Mouse (Mus musculus): ENCODE measurements around the gene Olfr984.

Gene Olfr984

DNA sequence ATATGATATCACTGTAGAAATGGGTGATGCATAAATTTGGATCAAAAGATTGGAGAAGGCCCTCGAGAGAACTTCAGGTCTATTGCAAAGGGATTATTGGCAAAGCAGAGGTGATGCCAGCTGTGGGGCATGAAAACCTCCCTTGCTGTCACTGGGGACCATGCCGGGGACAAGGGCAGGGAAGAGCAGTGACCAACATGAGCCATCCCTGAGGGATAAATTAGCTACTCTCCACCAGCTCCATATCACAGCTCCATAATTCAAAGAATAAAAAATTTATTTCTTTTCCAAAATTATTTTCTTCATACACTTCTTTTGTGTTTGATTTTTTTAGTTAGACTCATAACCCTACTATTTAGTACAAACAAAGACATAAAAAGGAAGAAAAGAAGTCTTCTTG is at the start of gene Olfr984:
Gene Olfr984, minus strand, starts transcription at position 101 of the 400 bp plus-strand sequence.
- no peak for DNase-seq

GRCm38 (mm10) chr9:40155118-40155644 is 41.2 kb upstream of the Olfr984 start:
- no peak for DNase-seq

- DNase-seq = no peak
These were observed 27.5 kb upstream of the Olfr984 start for GRCm38 (mm10) chr9:40141544-40141943.

DNA sequence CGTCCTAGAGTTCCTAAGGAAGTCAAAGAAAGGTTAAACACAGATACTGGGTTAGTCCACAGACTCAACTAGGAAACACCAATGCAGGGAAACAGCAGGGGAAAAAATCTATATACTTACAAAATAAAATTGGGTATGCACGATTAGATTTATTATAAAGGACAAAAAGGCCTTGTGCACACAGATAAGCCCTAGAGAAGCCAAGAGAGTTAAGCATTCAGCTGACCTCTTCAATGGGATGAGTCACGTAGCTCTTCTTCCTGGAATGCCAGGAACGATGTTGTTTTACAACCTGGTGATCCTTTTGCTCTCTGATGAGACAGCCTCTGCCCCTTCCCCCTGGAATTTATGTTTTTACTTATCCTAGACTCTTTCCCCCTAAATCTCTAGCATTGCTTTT is 25.5 kb upstream of the Olfr984 start:
- no peak for DNase-seq

- no peak for DNase-seq
These were observed 23.1 kb upstream of the Olfr984 start for GRCm38 (mm10) chr9:40136987-40137688.

- DNase-seq = no peak
These were observed 16.6 kb upstream of the Olfr984 start for GRCm38 (mm10) chr9:40130556-40130955.

DNA sequence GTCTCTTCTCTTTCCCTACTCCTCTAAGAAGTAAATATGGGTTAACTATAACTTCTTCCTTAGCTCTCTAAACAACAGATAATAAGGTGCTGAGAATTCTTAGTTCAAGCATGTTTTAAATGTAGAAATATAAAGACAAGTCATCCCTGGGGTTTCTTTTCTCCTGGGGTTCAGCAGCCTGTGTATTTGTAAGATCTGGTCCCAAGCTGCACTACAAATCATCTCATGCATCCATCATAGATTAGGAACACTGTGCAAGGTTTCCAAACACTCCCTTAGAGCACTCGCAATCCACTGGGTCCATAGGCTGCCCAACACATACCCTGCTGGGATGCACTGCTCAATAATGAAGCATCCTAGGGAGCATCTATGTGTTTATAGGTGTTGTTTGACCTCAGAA is 16.1 kb upstream of the Olfr984 start, which contains the start of gene Olfr985:
Gene Olfr985, minus strand, starts transcription at position 101 of the 400 bp plus-strand sequence.
- DNase-seq = no peak

DNA sequence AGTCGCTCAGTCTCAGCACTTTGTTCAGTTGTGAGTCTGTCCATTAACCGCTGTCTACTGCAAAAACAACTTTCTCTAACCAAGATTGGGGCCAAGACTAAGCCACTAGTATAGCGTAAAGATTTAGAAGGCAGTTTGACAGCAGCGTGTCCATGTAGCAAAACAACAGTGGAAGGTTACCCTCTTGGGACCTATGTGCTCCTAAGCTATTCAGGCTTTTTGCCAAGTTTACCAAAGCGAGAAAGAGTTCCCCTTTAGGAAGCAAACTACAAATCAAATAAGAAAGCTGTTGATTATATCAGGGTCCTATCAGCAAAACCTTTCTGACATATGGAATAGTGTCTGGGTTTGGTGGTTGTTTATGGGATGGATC is 3.3 kb upstream of the Olfr984 start:
- DNase-seq = no peak

DNA sequence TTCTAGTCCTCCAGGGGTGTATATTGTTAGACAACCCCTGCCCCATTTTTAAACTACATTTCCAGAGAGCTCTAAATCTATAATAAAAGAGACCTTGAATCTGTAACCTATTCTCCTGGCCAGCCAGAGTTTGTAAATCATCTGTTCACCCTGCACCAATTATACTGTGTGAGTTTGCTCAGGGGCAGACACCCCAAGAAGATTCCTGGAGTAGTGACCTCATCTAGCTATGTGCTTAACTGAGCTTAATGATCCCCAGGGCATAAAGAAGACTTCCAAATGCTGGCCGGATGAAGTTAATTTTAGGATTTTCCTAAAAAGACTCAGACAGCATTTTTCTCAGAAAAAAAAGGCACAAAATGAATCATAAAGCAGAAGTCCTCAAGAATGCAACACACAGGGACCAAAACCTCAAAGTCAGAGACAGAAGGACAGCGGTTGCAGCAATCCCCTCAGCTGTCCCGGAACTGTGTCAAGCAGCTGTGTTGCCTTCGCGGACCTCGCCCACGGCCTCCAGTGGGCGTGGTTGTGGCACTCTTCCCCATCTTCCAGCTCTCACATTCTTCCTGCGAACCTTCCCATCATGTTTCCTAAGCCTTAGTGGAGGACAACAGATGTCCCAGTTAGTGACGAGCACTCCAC is 2.8 kb upstream of the Olfr984 start:
- peak; percentile 76 for DNase-seq

GRCm38 (mm10) chr9:40094769-40095168 is 19.2 kb downstream of the Olfr984 start:
- DNase-seq = no peak

- no peak for DNase-seq
These were observed 20.5 kb downstream of the Olfr984 start, which contains the start of gene Olfr983 for GRCm38 (mm10) chr9:40093495-40093894. Gene Olfr983 (minus strand): TSS chr9:40093595.

- DNase-seq = no peak
These were observed 40.5 kb downstream of the Olfr984 start, which contains the start of gene Olfr982 for GRCm38 (mm10) chr9:40073529-40073928. Gene Olfr982 (plus strand): TSS chr9:40073829.

- no peak for DNase-seq
These were observed 63.9 kb downstream of the Olfr984 start for GRCm38 (mm10) chr9:40050138-40050537.
